Mouse (Mus musculus): ENCODE measurements around the gene Abca14.
"Not testable (repeated sequence)": the region's sequence is repeated elsewhere in the genome, so short reads cannot be mapped to it uniquely, and the experiment has no call there.

Abca14 gene

GRCm38 (mm10) chr7:120205989-120206388 lies 2.2 kb downstream of the Abca14 start:
- no peak for DNase-seq

- DNase-seq, result no peak
Measured at GRCm38 (mm10) chr7:120228541-120228940, 24.8 kb downstream of the Abca14 start.

DNA sequence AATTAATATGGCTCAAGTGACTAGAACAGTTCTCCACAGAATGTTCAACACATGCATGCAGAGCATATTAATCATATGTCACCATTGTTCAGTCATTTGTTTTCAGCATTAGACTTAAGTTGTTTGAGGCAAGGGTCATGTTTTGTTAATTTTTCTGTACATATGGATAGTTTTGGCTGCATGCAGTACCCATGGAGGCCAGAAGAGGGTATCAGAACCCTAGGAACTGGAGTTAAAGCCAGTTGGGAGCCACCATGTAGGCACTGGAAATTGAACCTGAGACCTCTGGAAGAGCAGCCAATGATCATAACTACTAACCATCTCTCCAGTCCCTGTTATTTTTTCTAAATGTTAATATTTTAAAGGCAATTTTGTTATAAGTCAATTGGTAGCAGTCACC lies 37.3 kb downstream of the Abca14 start:
- no peak for DNase-seq

DNA sequence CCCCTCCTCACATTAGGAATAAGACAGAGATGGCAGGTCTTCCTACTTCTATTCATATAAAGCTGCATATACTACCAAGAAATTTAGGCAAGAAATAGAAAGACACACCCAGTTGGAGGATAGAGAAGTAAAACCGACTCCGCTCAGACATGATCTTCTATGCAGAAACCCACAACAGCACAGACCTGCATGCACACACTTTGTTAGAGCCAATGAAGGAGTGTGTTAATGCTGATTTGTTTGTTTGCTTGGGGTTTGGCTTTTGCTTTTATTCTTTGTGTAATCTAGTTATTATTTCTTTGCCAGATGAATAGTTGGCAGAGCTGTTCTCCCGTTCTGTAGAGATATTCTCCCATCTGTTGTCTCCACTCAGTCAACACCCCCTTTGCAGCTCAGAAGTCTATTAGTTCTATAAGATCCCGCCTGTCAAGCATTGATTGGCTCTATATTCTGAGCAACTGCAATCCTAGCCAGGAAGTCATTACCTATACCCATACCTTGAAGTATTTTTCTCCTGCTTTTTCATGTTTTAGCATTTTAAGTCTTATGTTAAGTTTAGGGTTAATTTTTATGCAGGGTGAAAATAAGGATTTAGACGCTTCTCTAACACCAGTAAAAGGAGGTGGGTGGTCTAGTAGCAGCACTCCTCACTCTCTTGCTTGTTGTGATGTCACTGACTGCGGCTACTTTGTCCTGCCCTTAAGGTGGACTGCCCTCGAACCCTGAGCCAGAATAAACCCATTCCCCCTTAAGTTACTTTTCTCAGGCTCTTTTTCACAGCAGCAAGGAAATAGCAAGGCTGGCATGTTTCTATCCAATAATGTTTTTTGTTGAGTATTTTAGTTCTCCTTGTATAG lies 67.6 kb downstream of the Abca14 start:
- DNase-seq, result peak; percentile 28

- peak; percentile 47 for DNase-seq
Measured at GRCm38 (mm10) chr7:120272110-120272509, 68.3 kb downstream of the Abca14 start.

DNA sequence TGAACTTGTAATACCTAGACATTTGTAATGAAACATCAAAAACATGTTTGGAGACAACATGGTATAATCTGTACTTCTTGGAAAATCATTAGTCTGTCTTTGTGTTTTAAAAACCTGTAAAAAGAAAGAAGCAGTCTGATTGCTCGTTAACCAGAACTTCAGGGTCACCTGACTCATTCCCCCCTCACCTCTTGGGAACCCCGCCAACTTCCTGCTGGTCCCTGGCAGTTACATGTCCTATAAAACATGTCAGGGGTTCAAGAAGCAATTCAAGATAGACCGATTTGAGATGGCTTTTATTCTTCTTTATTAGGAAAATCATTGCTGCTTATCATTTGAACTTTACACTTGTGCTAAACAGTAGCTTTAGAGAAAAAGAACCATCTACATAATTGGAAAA lies 81.5 kb downstream of the Abca14 start:
- DNase-seq, result no peak

DNA sequence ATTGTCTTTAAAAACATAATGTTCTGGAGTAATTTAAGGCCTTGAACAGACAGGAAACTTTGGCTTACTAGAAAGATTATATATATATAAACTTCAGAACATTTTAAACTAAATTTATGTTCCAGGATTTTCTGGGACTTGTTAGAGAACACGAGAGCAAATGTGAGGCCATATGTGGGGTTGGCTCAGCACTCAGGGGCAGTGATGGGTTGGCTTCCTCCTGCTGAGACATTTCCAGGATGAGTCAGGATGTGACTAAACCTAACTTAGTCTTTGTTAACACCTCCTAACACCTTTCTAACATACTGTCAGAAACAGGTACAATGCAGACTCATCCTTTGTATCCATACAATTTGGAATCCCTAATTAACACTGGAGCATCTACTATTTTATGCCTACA lies 112.3 kb downstream of the Abca14 start:
- peak; percentile 51 for DNase-seq

DNA sequence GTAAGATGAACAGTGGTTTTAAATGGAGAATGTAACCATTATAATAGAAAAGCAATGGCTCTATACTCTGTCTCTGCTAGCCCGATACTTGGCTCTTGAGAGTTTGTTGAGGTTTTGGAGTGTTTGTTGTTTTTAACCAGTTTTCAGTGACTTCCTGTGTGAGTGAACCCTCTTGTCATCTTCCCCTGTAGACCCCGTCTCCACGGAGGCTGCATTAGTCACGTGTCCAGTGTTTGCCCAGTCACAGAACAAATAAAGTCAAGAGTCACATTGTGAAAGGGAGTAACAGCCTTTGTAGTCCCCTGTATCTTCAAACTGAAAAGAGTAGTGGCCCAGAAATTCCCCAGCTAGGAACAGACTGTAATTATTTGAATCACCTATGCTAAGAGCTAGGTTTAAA lies 119.2 kb downstream of the Abca14 start:
- no peak for DNase-seq

GRCm38 (mm10) chr7:120325911-120326310 lies 122.2 kb downstream of the Abca14 start:
- DNase-seq, result not testable (repeated sequence)

- peak; percentile 49 for DNase-seq
Measured at GRCm38 (mm10) chr7:120327220-120328073, 123.7 kb downstream of the Abca14 start.

GRCm38 (mm10) chr7:120328087-120328793 lies 124.5 kb downstream of the Abca14 start, which contains the start of gene Abca15:
Gene Abca15, plus strand, starts transcription at chr7:120328670.
- no peak for DNase-seq

- no peak for DNase-seq
Measured at GRCm38 (mm10) chr7:120361159-120361558, 157.4 kb downstream of the Abca14 start.
